Mouse (Mus musculus) right cerebral cortex, postnatal 4 days (tissue): ENCODE measurements around the gene Itga10.
"Not testable (repeated sequence)": the region's sequence is repeated elsewhere in the genome, so short reads cannot be mapped to it uniquely, and the experiment has no call there.

Experiments
- DNase-seq: peaks from one replicate; pipeline ENCODE4 v3.0.0-alpha.2; 2022

Gene Itga10

DNA sequence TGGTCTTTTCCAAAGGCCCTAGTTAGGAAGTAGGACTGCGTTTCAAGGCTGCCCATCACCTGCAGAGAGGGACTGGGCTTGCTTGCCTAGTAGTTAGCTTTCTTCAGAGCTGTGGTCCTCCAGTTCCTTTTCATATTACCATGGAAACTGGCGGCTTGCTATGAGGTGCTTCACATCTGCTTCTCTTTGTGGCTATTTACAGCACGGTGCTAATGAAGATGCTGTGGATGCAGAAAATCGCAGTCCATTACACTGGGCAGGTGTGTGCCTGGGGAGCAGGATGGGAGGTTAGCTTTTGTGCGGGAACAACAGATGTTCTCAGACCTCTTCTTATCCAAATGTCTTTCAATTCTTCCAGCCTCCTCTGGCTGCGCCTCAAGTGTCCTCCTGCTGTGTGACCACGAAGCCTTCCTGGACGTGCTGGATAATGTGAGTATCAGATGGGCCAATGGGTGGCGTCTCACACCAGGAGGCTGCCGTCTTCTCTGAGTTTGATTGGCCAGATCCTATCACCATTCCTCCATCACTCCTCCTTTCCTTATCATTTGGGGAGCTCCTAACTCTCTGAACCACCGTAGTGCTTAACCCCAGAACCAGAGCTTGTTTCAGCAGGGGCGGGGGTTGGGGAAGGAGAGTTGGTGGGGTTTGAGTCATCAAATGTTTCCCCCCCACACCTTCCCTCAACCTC lies 35.0 kb downstream of the Itga10 start:
- no peak for DNase-seq

DNA sequence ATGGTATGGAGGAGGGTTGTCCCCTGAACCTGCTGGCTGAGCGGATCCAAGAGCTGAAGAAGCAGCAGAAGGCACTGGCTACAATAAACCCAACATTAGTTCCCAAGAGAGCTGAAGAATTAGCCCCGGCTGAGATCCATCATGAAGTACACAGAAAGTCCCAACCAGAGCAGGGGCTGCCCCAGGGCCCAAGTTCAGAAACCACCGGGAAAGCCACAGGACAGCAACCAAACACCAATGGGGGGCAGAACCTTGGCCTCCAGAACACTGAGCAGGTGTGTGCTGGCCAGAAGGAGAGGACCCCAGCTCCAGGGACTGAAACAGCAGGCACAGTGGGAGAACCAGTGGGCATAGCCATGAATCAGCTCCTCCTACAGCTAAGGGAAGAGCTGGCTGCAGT lies 38.1 kb downstream of the Itga10 start:
- no peak for DNase-seq

DNA sequence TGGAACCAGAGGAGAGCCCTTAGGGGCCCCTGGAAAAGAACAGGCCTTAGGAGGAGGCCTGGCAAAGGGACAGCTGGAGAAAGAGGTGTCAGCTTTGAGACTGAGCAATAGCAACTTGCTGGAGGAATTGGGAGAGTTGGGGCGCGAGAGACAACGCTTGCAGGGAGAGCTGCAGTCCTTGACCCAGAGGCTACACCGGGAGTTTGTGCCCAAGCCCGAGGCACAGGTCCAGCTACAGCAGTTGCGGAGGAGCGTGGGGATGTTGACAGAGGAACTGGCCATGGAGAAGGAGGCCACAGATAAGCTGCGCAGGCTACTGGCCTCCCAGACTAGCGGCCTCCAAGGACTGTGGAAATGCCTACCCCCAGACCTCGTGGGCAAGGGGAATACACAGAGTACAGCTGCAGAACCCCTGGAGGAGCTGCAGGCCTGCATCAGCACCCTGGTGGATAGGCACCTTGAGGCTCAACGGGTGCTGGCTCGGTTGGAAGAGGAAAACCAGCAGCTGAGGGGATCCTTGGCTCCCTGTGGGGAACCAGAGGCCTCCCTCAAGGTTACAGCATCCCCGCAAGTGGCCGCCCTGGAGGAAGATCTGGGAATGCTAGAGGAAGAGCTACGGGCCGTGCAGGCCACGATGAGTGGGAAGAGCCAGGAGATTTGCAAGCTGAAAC lies 38.9 kb downstream of the Itga10 start:
- no peak for DNase-seq

DNA sequence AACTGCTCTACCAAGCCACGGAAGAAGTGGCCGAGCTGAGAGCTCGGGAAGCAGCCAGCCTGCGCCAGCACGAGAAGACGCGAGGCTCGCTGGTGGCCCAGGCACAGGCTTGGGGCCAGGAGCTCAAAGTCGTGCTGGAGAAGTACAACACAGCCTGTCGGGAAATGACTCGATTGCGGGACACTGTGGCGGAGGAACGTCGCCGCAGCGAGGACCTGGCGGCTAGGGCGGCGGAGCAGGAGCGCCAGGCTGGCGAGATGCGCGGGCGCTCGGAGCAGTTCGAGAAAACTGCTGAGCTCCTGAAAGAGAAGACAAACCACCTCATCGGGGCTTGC lies 39.4 kb downstream of the Itga10 start:
- DNase-seq: no peak

DNA sequence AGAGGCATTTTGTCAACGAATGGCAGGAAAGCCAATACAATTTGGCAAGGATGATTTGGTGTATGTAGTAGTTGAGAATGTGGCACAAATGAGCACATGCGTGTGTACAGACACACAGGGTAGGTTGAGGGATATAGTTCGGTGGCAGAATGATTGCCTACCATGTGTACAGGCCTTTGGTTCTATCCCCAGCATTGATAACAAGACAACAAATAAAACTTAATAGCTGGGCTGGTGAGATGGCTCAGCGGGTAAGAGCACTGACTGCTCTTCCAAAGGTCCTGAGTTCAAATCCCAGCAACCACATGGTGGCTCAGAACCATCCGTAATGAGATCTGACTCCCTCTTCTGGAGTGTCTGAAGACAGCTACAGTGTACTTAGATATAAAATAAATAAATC lies 40.7 kb downstream of the Itga10 start:
- DNase-seq: not testable (repeated sequence)

DNA sequence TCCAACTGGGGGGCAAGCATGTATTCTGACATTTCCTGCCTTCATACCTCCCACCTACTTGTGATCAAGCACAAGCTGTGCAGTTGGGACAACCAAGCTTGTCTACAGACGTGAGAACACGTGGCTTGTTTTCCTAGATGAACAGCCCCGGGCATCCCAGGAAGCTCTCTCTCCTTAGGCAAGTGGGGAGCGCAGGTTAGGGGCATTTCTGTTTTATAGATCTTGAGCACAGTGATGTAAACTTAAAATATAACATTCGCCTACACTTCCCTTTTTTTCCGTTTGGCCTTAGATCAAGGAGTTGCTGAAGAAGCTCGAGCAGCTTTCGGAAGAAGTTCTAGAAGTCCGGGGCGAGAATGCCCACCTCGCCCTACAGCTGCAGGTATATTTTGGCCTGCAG lies 43.5 kb downstream of the Itga10 start:
- no peak for DNase-seq

DNA sequence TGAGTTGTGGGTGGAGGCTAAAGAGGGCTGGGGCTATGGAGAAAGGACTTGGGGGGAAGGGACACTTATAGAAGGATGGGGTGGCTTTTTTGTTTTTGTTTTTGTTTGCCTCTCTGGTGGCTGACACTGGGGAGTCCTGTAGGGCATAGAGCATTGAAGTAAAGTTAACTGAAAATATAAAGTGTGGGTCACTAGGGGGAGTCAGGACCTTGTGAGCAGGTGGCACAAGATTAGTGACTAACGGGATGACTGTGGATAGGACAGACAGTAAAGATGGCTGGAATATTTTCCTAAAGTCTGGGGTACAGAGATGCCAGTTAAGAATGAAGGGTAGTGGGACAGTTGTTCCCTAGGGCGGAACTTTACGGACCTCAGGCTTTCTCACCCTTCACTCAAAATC lies 44.9 kb downstream of the Itga10 start:
- DNase-seq: no peak

DNA sequence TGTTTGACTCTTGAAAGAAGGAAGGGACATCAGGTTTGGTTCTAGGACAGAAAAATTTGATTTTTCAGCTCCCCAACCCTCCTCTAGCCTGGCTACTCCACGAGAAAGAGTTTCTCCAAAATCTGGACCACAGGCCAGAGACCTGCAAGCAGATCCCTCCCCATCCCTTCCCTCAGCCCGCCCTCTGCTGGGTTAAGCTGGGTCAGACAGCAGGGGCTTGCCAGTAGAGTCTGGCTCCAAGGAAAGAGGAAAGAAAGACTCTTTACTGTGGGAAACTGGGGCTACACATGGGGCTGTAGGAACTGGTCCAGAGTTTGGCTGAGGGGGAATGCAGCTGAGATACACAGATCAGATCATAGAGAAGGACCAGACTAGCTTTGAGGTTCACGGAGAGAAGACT lies 47.1 kb downstream of the Itga10 start:
- no peak for DNase-seq

DNA sequence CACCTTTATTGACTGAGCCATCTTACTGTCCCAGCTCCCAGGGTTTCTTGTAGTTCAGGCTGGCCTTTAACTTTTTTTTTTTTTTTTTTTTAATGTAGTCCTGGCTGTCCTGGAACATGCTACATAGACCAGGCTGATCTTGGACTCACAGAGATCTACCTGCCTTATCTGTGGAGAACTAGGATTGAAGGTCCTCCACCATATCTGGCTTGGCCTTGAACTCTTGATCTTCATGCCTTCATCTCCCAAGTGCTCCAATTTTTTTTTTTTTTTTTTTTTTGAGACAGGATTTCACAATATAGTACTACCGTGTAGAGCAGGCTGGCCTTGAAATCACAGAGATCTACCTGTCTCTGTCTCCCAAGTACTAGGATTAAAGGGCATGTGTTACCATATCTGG lies 48.2 kb downstream of the Itga10 start:
- DNase-seq: no peak

DNA sequence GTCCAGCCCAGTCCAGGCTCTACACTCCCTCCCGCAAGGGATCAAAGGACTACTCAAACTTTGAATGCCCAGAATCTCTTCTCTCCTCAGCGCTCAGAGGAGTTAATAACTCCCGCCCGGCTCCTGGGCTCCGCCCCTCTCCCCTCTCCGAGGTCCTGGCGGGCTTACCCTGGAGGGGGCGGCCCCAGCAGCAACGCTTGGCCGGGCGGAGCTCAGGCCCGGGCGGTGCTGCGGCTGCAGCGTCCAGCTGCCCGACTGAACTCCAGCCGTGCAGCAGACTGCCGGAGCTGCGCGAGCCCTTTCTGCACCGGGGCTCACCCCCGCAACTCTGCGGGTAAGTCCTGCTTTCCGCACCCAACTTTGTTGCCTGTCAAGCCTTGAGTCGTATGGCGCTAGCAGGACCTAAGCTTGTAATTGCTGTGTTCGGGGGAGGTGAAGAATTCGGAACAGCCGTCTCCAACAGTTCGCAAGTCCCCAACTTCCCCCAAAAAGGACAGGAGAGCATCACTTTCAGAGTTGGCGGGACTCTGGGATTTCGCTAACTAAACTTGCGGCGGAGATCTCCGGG lies 50.9 kb downstream of the Itga10 start, which contains the start of gene Pias3:
TSS of gene Pias3 (plus strand) at position 187 of the 568 bp plus-strand sequence.
- peak; percentile 45 for DNase-seq

DNA sequence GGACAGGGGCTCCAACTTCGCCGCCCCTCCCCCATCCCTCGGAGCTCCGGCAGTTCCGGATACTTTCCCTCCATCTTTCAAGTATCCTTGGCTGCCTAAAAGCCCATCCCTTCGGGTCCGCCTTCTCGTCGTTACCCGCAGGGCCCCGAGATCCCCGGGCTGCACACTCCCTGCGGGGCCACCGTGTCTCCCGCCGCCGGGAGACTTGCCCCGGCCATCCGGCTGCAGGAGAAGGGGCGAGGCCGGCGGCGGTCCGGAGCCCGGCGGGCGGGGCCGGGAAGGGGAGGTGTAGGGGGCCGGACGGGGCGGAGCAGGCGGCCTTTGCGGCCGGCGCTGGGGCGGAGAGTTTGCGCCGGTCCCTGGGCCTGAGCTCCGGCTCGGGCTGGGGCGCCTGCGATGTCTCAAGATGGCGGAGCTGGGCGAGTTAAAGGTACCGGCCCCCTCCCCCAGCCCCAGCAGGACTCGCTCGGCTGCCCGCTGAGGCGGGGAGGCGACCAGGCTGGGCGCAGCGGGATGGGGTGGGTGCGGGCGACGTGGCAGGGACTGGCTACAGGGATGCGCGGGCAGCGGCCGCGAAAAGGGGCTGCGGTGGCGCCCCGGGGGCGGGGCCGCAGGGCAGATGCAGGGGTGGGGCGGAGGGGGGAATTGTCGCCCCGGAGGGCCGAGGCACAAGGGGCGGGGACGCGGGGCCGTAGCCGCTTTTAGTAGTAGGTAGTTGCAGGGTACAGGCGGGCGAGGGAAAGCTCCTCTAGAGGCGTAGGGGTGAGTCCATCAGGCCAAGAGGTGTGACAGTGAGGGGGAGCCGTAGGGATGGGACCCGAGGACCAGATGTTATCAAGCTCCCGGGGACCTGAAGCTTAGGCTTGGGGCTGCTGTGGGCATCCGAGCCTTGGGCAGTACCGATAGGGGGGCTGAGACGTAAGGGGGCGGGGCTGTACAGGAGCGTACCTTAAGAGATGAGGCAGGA lies 51.7 kb downstream of the Itga10 start:
- DNase-seq: peak; percentile 76

DNA sequence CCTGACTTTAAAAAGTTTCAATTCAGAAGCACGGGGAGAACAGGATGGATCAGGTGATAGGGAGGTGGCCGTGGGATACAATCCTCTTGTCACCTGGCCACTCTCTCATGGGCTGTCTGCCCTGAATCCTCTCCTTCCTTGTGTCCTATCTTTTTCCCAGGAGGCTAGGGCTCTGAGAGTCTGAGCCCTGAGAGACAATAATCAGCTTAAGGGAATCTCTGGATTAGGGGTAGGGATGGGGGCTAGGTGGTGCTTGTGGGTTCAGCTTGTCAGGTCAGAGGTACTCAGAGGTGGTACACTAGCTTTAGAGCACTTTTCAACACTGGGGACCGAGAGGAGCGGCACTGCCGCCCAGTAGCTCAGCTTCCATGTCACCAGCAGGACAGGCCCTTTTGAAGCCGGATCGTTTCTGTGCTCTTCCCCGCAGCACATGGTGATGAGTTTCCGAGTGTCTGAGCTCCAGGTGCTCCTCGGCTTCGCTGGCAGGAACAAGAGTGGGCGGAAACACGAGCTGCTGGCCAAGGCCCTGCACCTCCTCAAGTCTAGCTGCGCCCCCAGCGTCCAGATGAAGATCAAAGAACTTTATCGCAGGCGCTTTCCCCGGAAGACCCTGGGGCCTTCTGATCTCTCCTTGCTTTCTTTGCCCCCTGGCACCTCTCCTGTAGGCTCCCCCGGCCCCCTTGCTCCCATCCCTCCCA lies 53.8 kb downstream of the Itga10 start:
- no peak for DNase-seq

DNA sequence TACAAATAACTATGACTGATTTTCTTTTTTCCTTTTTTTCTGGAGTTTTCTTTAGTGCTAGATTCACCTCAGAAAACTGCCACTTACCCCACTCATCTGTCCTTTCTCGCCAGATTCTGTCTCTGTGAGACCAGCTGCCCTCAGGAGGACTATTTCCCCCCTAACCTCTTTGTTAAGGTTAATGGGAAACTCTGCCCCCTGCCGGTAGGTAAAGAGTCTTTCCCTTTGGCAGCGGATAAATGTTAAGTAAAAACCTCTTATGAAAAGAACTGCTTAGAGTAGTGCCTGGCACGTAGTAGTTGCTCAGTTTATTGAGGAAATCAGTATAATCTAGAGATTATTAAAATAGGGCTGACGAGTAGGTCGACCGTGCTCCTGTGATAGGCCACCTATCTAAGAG lies 55.0 kb downstream of the Itga10 start:
- no peak for DNase-seq

DNA sequence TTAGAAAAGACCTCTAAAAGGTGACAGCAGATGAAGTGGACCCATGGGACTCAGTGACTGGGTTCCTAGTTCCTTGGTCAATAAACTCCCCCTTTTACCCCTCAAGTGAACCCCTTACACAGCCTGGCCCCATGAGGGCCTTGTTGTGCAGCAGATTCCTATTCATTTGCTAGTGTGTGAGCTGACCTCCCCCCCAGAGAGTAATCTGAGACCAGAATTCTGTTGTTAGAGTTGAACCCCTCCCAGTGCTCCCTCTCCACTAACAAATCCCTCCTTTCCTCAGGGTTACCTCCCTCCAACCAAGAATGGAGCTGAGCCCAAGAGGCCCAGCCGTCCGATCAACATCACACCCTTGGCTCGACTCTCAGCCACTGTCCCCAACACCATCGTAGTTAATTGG lies 55.6 kb downstream of the Itga10 start:
- DNase-seq: no peak

DNA sequence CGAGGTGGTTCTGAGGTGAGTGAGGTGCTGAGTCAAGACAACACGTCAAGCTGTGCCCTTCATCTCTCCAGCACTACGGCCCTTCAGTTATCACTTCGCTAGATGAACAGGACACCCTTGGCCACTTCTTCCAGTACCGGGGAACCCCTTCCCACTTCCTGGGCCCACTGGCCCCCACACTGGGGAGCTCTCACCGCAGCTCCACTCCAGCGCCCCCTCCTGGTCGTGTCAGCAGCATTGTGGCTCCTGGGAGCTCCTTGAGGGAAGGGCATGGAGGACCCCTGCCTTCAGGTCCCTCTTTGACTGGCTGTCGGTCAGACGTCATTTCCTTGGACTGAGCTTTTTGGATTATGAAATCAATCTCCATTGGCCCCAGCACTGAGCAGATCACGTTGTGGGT lies 59.4 kb downstream of the Itga10 start:
- DNase-seq: peak; percentile 46

DNA sequence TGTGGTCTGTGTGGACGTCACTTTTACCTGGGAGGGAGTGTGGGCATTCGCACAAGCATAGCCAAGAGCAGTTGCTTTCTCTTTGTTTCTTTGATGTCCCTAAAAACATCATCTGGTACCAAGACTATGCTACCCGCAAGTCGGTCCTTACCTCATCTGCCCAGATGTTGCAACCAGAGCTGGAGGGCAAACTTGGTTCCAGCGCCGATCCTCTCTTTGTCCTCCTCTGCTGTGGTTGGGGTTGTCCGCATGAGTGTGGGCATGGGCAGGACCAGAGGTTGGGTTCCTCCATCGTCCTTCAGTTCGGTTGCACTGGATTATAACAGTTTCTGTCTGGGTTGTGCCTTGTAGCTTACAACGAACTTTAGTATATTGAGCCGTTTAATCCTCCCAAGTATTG lies 60.8 kb downstream of the Itga10 start:
- no peak for DNase-seq

DNA sequence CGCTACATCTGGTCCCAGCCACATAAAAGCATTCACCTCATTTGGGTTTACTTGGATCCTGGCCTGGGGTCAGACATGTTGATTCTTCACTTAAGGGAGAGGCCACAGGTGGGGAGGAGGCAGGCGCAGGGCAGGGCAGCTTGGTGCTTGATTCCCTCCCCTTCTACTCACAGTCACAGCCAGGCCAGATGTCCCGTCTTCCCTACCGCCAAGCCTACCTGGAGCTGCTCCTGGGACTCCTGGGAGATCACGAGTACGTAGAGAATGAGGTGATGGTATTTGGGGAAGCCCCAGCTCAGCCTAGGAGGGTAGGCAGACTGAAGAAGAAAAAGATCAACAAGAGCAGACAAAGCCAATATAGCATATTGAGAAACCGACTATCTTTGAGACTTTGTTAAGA lies 61.6 kb downstream of the Itga10 start:
- no peak for DNase-seq

DNA sequence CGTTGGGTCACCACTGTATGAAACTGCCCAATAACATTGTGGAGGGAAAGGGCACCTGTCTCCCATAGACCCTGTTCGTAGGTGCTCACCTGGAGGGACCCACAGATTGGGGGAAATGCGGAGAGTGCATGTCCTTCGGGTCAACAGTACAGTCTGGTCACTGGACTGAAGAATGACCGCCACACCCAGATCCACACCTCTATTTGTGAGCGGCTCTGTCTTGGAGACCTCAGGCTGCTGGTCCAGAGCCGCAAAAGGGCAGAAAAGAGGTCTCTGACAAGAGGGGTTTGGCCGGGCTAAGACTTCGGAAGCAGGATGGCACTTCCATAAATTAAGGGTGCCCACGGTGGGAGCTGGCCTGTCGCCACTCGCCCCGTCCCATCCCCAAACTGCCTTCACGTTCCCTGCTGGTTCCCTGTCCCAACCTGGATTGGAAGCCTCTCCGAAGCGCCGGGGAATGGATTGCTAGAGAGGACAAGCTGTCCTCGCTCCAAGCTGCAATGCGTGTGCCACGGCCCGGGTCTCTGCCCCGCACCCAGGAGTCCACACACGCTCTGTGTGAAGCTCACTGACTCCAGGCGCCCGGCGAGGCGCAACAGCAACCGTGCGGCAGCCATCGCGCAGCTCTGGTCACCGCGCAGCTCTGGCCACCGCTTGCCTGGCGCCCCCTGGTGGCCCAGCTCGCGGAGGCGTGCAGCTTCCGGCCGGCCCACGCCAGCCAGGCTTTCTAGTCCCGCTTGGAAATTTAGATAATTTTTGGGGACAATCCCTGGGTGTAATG lies 62.7 kb downstream of the Itga10 start, which contains the start of gene Nudt17:
TSS of gene Nudt17 (minus strand) at position 660 of the 781 bp plus-strand sequence.
- DNase-seq: peak; percentile 89

DNA sequence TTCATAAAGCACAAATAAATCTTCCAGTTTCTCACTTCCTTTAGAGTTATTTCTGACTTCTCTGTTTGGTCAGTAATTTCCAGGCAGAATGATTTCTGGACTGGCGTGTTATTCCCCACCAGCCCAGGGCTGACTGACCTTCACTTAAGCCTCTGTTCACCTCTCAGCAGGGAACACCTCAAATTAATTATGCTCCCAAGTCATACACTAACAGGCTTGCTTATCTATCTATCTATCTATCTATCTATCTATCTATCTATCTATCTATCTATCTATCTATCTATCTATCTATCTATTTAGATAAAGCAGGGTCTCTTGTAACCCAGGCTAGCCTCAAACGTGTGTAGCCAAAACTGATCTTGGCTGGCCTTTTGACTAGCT lies 63.3 kb downstream of the Itga10 start:
- no peak for DNase-seq
